Mouse (Mus musculus): ENCODE measurements at regions not wholly inside any gene's neighbourhood (a gene's known extent, or its start where the extent isn't known, plus 50 kb on each side); places are given as distances from the start of the nearest gene placed in this dataset.

DNA sequence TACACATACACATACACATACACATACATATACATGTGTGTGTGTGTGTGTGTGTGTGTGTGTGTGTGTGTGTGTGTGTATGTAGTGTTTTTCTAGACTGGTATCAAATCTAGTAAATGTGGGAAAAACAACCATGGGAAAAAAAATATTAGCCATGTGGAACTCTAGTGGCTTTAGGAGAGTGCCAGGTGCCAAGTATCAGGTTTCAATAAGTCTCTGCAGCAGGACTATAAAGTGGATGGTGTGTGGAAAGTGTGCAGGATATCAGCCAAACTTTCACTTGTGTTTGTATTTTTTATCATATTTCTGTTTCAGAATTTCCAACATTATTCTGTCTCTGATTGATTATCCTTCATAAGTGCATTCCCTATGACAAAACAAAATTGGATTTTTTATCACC lies 653.3 kb upstream of the Fam98a start:
- no peak overlapping the region for H3K4me3 ChIP-seq (ENCODE audit: low read length)
- no peak overlapping the region for H3K9ac ChIP-seq (ENCODE audit: low read depth, low read length)
- H3K27ac ChIP-seq (ENCODE audit: low read length) = no peak overlapping the region
- H3K27me3 ChIP-seq (replicated peaks; ENCODE audit: control insufficient read depth, insufficient read depth, low read length) = no peaks in the 10 kb centered on the region
- no peak for ATAC-seq
- H3K4me2 ChIP-seq (ENCODE audit: low read depth, low read length) = no peak overlapping the region
- no peaks in the 10 kb centered on the region for H3K9me3 ChIP-seq (ENCODE audit: control insufficient read depth, low read length)
- H3K4me1 ChIP-seq (ENCODE audit: control insufficient read depth, insufficient read depth, low read length) = no peaks in the 10 kb centered on the region
- H3K36me3 ChIP-seq (ENCODE audit: control insufficient read depth, insufficient read depth, low read length) = no peaks in the 10 kb centered on the region

GRCm38 (mm10) chr17:76184813-76185212 lies 633.1 kb upstream of the Fam98a start:
- no peaks in the 10 kb centered on the region for H3K36me3 ChIP-seq (ENCODE audit: control insufficient read depth, insufficient read depth, low read length)
- 50% methylated on average over 2 of the region's 2 CpGs for WGBS

GRCm38 (mm10) chr17:76136660-76137495 lies 585.1 kb upstream of the Fam98a start:
- H3K27ac ChIP-seq (ENCODE audit: low read length) = no peak overlapping the region
- H3K4me3 ChIP-seq (ENCODE audit: low read length) = no peak overlapping the region
- no peak overlapping the region for H3K4me2 ChIP-seq (ENCODE audit: low read depth, low read length)
- no peak for ATAC-seq
- H3K27me3 ChIP-seq (replicated peaks; ENCODE audit: control insufficient read depth, insufficient read depth, low read length) = no peaks in the 10 kb centered on the region
- no peaks in the 10 kb centered on the region for H3K9me3 ChIP-seq (ENCODE audit: control insufficient read depth, low read length)
- H3K4me1 ChIP-seq (ENCODE audit: control insufficient read depth, insufficient read depth, low read length) = no peaks in the 10 kb centered on the region
- no peak overlapping the region for H3K9ac ChIP-seq (ENCODE audit: low read depth, low read length)
- H3K36me3 ChIP-seq (ENCODE audit: control insufficient read depth, insufficient read depth, low read length) = no peaks in the 10 kb centered on the region

More at GRCm38 (mm10) chr17:76184813-76185212, 633.1 kb upstream of the Fam98a start:
- Histone ChIP-seq H3K9ac (ENCODE audit: low read depth, low read length) (no peak overlapping the region), H3K9me3 (ENCODE audit: control insufficient read depth, low read length) (no peaks in the 10 kb centered on the region), H3K4me3 (ENCODE audit: low read length) (no peak overlapping the region), H3K4me1 (ENCODE audit: control insufficient read depth, insufficient read depth, low read length) (no peaks in the 10 kb centered on the region), H3K4me2 (ENCODE audit: low read depth, low read length) (no peak overlapping the region), H3K27me3 (replicated peaks; ENCODE audit: control insufficient read depth, insufficient read depth, low read length) (no peaks in the 10 kb centered on the region), H3K27ac (ENCODE audit: low read length) (no peak overlapping the region)
- no peak for ATAC-seq

- Histone ChIP-seq H3K9me3 (ENCODE audit: control insufficient read depth, low read length) (no peaks in the 10 kb centered on the region), H3K4me2 (ENCODE audit: low read depth, low read length) (no peak overlapping the region), H3K27ac (ENCODE audit: low read length) (no peak overlapping the region), H3K27me3 (replicated peaks; ENCODE audit: control insufficient read depth, insufficient read depth, low read length) (no peaks in the 10 kb centered on the region), H3K4me1 (ENCODE audit: control insufficient read depth, insufficient read depth, low read length) (no peaks in the 10 kb centered on the region), H3K4me3 (ENCODE audit: low read length) (no peak overlapping the region), H3K9ac (ENCODE audit: low read depth, low read length) (no peak overlapping the region), H3K36me3 (ENCODE audit: control insufficient read depth, insufficient read depth, low read length) (no peaks in the 10 kb centered on the region)
- no peak for ATAC-seq
- 60% methylated on average over 3 of the region's 3 CpGs for WGBS
These were observed 582.3 kb upstream of the Fam98a start for GRCm38 (mm10) chr17:76134030-76134429.

DNA sequence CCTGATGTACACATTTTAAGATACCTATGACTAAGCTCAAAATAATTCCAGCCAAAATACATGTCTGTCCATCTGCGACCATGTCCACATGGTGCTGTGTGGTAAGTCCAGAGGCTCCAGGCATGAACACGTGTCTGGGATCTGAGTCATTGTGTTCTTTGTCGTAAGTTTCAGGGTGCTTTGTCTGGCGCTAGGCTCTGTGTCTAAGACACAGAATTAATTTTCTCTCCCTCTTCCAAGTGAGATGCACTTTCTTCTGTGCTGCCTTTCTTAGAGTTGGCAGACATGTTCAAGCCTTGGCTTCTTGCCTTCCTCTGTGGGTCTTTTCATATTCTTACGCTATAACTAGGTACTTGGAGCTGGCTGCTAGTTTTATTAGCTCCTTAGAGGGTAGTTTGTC lies 573.5 kb upstream of the Fam98a start:
- H3K4me3 ChIP-seq (ENCODE audit: low read length) = no peak overlapping the region
- no peak overlapping the region for H3K9ac ChIP-seq (ENCODE audit: low read depth, low read length)
- no peaks in the 10 kb centered on the region for H3K27me3 ChIP-seq (replicated peaks; ENCODE audit: control insufficient read depth, insufficient read depth, low read length)
- no peaks in the 10 kb centered on the region for H3K4me1 ChIP-seq (ENCODE audit: control insufficient read depth, insufficient read depth, low read length)
- H3K9me3 ChIP-seq (ENCODE audit: control insufficient read depth, low read length) = no peaks in the 10 kb centered on the region
- no peak for ATAC-seq
- no peaks in the 10 kb centered on the region for H3K36me3 ChIP-seq (ENCODE audit: control insufficient read depth, insufficient read depth, low read length)
- H3K4me2 ChIP-seq (ENCODE audit: low read depth, low read length) = no peak overlapping the region
- H3K27ac ChIP-seq (ENCODE audit: low read length) = no peak overlapping the region
- 77% methylated on average over 5 of the region's 5 CpGs for WGBS

DNA sequence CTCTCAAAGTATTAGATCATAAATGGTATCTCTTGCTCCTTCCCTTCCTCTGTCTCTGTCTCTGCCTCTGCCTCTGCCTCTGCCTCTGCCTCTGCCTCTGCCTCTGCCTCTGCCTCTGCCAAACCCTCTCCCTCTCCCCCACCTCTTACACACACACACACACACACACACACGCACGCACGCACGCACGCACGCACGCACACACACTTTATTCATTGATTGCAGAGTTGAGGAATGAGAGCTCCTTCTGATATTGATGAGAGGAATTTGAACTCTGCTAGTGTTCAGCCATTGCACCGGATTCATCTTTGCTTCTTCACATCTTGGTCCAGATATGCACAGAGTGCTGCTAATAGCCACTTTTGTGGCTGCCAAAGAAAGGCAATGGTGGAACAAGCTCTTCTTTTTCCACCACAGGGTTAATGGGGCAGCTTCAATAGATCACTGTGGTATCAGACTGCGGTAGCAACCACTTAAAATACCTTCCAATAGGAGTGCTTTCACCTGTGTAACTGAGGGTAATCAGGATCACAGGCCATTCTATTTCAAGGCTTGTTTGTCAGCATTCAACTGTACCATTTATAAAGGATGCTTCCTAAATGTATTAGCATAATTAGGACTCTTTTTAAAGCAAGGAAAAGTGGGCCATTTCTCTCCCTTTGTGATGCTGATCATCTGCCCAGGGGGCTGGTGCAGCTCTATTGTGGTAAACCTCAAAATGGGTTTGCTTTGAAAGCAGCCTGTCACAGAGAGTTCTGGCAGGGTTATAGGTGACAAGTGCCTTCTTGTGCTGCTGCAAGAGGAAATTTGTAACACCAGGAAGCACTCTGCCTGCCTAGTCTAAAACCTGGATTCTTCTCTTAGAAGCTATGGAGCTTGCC lies 559.8 kb upstream of the Fam98a start:
- H3K27ac ChIP-seq (ENCODE audit: low read length) = no peak overlapping the region
- no peak overlapping the region for H3K9ac ChIP-seq (ENCODE audit: low read depth, low read length)
- no peak overlapping the region for H3K4me3 ChIP-seq (ENCODE audit: low read length)
- H3K9me3 ChIP-seq (ENCODE audit: control insufficient read depth, low read length) = no peaks in the 10 kb centered on the region
- H3K27me3 ChIP-seq (replicated peaks; ENCODE audit: control insufficient read depth, insufficient read depth, low read length) = no peaks in the 10 kb centered on the region
- ATAC-seq = no peak
- H3K36me3 ChIP-seq (ENCODE audit: control insufficient read depth, insufficient read depth, low read length) = no peaks in the 10 kb centered on the region
- 78% methylated on average over 9 of the region's 9 CpGs for WGBS
- H3K4me1 ChIP-seq (ENCODE audit: control insufficient read depth, insufficient read depth, low read length) = no peaks in the 10 kb centered on the region
- no peak overlapping the region for H3K4me2 ChIP-seq (ENCODE audit: low read depth, low read length)

- Histone ChIP-seq H3K36me3 (ENCODE audit: control insufficient read depth, insufficient read depth, low read length) (no peaks in the 10 kb centered on the region), H3K9me3 (ENCODE audit: control insufficient read depth, low read length) (no peaks in the 10 kb centered on the region), H3K27me3 (replicated peaks; ENCODE audit: control insufficient read depth, insufficient read depth, low read length) (no peaks in the 10 kb centered on the region), H3K4me1 (ENCODE audit: control insufficient read depth, insufficient read depth, low read length) (no peaks in the 10 kb centered on the region), H3K4me3 (ENCODE audit: low read length) (no peak overlapping the region), H3K27ac (ENCODE audit: low read length) (no peak overlapping the region), H3K4me2 (ENCODE audit: low read depth, low read length) (no peak overlapping the region), H3K9ac (ENCODE audit: low read depth, low read length) (no peak overlapping the region)
- WGBS = 88% methylated on average over 1 of the region's 1 CpGs
- no peak for ATAC-seq
These were observed 559.1 kb upstream of the Fam98a start for GRCm38 (mm10) chr17:76110856-76111255.

- H3K27me3 ChIP-seq (replicated peaks; ENCODE audit: control insufficient read depth, insufficient read depth, low read length) = no peaks in the 10 kb centered on the region
- H3K9me3 ChIP-seq (ENCODE audit: control insufficient read depth, low read length) = no peaks in the 10 kb centered on the region
- no peak overlapping the region for H3K27ac ChIP-seq (ENCODE audit: low read length)
- no peak overlapping the region for H3K4me3 ChIP-seq (ENCODE audit: low read length)
- H3K9ac ChIP-seq (ENCODE audit: low read depth, low read length) = no peak overlapping the region
- no peak for ATAC-seq
- H3K4me1 ChIP-seq (ENCODE audit: control insufficient read depth, insufficient read depth, low read length) = no peaks in the 10 kb centered on the region
- H3K36me3 ChIP-seq (ENCODE audit: control insufficient read depth, insufficient read depth, low read length) = no peaks in the 10 kb centered on the region
- H3K4me2 ChIP-seq (ENCODE audit: low read depth, low read length) = no peak overlapping the region
- WGBS = 85% methylated on average over 3 of the region's 3 CpGs
These were observed 531.8 kb upstream of the Fam98a start for GRCm38 (mm10) chr17:76083536-76083935.

DNA sequence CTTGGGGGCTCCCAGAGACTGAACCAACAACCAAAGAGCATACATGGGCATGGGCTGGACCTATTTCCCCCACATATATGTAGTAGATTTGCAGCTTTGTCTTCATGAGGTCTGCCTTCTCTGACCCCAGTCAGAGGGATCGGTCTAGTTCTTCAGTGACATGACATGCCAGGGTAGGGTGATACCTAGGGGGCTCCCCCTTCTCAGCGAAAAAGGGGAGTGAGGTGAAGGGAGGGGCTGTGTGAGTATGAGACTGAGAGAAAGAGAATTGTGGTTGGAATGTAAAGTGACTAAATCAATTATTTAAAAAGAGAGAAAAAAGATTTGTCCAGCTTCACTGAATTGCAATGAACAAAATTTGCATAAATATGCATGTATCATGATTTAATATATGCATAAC lies 530.0 kb upstream of the Fam98a start:
- Histone ChIP-seq H3K27me3 (replicated peaks; ENCODE audit: control insufficient read depth, insufficient read depth, low read length) (no peaks in the 10 kb centered on the region), H3K4me3 (ENCODE audit: low read length) (no peak overlapping the region), H3K9ac (ENCODE audit: low read depth, low read length) (no peak overlapping the region), H3K4me2 (ENCODE audit: low read depth, low read length) (no peak overlapping the region), H3K4me1 (ENCODE audit: control insufficient read depth, insufficient read depth, low read length) (no peaks in the 10 kb centered on the region), H3K27ac (ENCODE audit: low read length) (no peak overlapping the region), H3K9me3 (ENCODE audit: control insufficient read depth, low read length) (no peaks in the 10 kb centered on the region), H3K36me3 (ENCODE audit: control insufficient read depth, insufficient read depth, low read length) (no peaks in the 10 kb centered on the region)
- ATAC-seq = no peak
- WGBS = 77% methylated on average over 2 of the region's 2 CpGs

Data from intestine, embryonic 16.5 days (tissue).